Mouse (Mus musculus) thymus, adult 2 months (tissue): ENCODE results near the gene Gm20388. TPM values are rescaled to one million over a fixed set of nuclear protein-coding genes. Genes with fewer than 3 reads are reported as not detected.

Experiments used
- DNase-seq: peaks from one replicate; pipeline ENCODE4 v3.0.0; 2021
- H3K27ac ChIP-seq: fragments of 200-500 bp; 2 replicates; pipeline ENCODE4 v1.5.1; 2012; ENCODE audit warnings: low read length, control low read depth; ENCODE audit not compliant: control insufficient read depth, insufficient read depth
- H3K27me3 ChIP-seq: fragments of 200-500 bp; 2 replicates; pipeline ENCODE4 v1.6.1; 2012; ENCODE audit warnings: mild to moderate bottlenecking, low read length, moderate library complexity, mixed read lengths; ENCODE audit not compliant: control insufficient read depth, insufficient read depth
- H3K36me3 ChIP-seq: fragments of 200-500 bp; 2 replicates; pipeline ENCODE4 v1.6.1; 2012; ENCODE audit warnings: mild to moderate bottlenecking, low read length, moderate library complexity; ENCODE audit not compliant: control insufficient read depth, insufficient read depth
- H3K4me1 ChIP-seq: fragments of 200-500 bp; replicated peaks from 2 replicates; pipeline ENCODE4 v1.6.1; 2012; ENCODE audit warnings: low read length; ENCODE audit not compliant: control insufficient read depth, insufficient read depth
- H3K4me3 ChIP-seq: fragments of 200-500 bp; 2 replicates; pipeline ENCODE4 v1.5.1; 2012; ENCODE audit warnings: mild to moderate bottlenecking, low read length, control low read depth, moderate library complexity; ENCODE audit not compliant: control insufficient read depth, insufficient read depth
- CTCF ChIP-seq: fragments of 200-500 bp; IDR thresholded peaks from 2 replicates; pipeline ENCODE4 v1.5.1; 2012; ENCODE audit warnings: mild to moderate bottlenecking, control low read depth, low read length, moderate library complexity, borderline replicate concordance; ENCODE audit not compliant: control insufficient read depth, poor library complexity, insufficient read depth; ENCODE audit errors: extremely low read depth
- POLR2A ChIP-seq: fragments of 200-500 bp; IDR thresholded peaks from 2 replicates; pipeline ENCODE4 v1.6.1; 2012; ENCODE audit warnings: mild to moderate bottlenecking, low read length, control low read depth, moderate library complexity; ENCODE audit not compliant: control insufficient read depth, poor library complexity, insufficient read depth; ENCODE audit errors: extremely low read depth
- WGBS: fragments of 180-500 bp; shearing (Covaris S2); methylation state at CpG from one replicate; pipeline ENCODE4 v1.1.7; 2018; 5-methylcytosine and 5-hydroxymethylcytosine counted together
- polyA plus RNA-seq: library from polyadenylated mRNA; depleted of rRNA; stranded (reverse); fragments of >200 nt; gene quantifications from 2 replicates; pipeline ENCODE4 v1.2.3, GENCODE M21; 2012

Gm20388 gene
- polyA plus RNA-seq, 1 experiment: 103 TPM

GRCm38 (mm10) chr8:120830661-120831060, 920.0 kb downstream of the Gm20388 start:
- DNase-seq: no peak
- Histone ChIP-seq H3K36me3 (no peaks in the 10 kb centered on the region), H3K27ac (no peak overlapping the region), H3K27me3 (no peaks in the 10 kb centered on the region), H3K4me1 (no peaks in the 10 kb centered on the region), H3K4me3 (no peak overlapping the region)
- 94% methylated on average over 12 of the region's 12 CpGs for WGBS
- TF ChIP-seq POLR2A (no peak), CTCF (no peak)

- Histone ChIP-seq H3K4me3 (no peak overlapping the region), H3K27ac (no peak overlapping the region), H3K27me3 (no peaks in the 10 kb centered on the region), H3K4me1 (no peaks in the 10 kb centered on the region), H3K36me3 (no peaks in the 10 kb centered on the region)
- 50% methylated on average over 12 of the region's 14 CpGs for WGBS
- TF ChIP-seq CTCF: no peak
- TF ChIP-seq POLR2A: no peak
- no peak for DNase-seq
Measured at GRCm38 (mm10) chr8:120832022-120832421, 921.4 kb downstream of the Gm20388 start.

- no peaks in the 10 kb centered on the region for H3K27me3 ChIP-seq
Measured at GRCm38 (mm10) chr8:120833196-120833595, 922.6 kb downstream of the Gm20388 start.

GRCm38 (mm10) chr8:120839031-120839430, 928.4 kb downstream of the Gm20388 start:
- Histone ChIP-seq H3K4me3 (no peak overlapping the region), H3K27me3 (no peaks in the 10 kb centered on the region), H3K27ac (no peak overlapping the region), H3K4me1 (no peaks in the 10 kb centered on the region), H3K36me3 (no peaks in the 10 kb centered on the region)
- no peak for DNase-seq
- TF ChIP-seq POLR2A: no peak
- TF ChIP-seq CTCF: no peak
- 95% methylated on average over 14 of the region's 14 CpGs for WGBS

More at GRCm38 (mm10) chr8:120833196-120833595, 922.6 kb downstream of the Gm20388 start:
- TF ChIP-seq POLR2A: no peak
- no peak for TF ChIP-seq CTCF
- 81% methylated on average over 4 of the region's 4 CpGs for WGBS
- DNase-seq: no peak
- Histone ChIP-seq H3K36me3 (no peaks in the 10 kb centered on the region), H3K4me1 (no peaks in the 10 kb centered on the region), H3K27ac (no peak overlapping the region), H3K4me3 (no peak overlapping the region)

GRCm38 (mm10) chr8:120843084-120843483, 932.4 kb downstream of the Gm20388 start:
- H3K4me1 ChIP-seq: no peaks in the 10 kb centered on the region
- H3K36me3 ChIP-seq: no peaks in the 10 kb centered on the region
- TF ChIP-seq POLR2A (no peak), CTCF (no peak)
- H3K4me3 ChIP-seq: no peak overlapping the region
- DNase-seq: no peak
- no peaks in the 10 kb centered on the region for H3K27me3 ChIP-seq
- no peak overlapping the region for H3K27ac ChIP-seq
- WGBS: 82% methylated on average over 7 of the region's 7 CpGs

- H3K4me1 ChIP-seq: no peaks in the 10 kb centered on the region
- no peak overlapping the region for H3K27ac ChIP-seq
- 94% methylated on average over 5 of the region's 5 CpGs for WGBS
- TF ChIP-seq POLR2A (no peak), CTCF (no peak)
- no peaks in the 10 kb centered on the region for H3K27me3 ChIP-seq
- no peak overlapping the region for H3K4me3 ChIP-seq
- no peaks in the 10 kb centered on the region for H3K36me3 ChIP-seq
- no peak for DNase-seq
Measured at GRCm38 (mm10) chr8:120846018-120846417, 935.4 kb downstream of the Gm20388 start.

- 18% methylated on average over 4 of the region's 4 CpGs for WGBS
- no peak for DNase-seq
- no peaks in the 10 kb centered on the region for H3K27me3 ChIP-seq
Measured at GRCm38 (mm10) chr8:120847279-120847678, 936.6 kb downstream of the Gm20388 start.

More at GRCm38 (mm10) chr8:120847279-120847678, 936.6 kb downstream of the Gm20388 start:
- H3K4me1 ChIP-seq: no peaks in the 10 kb centered on the region
- H3K36me3 ChIP-seq: no peaks in the 10 kb centered on the region
- H3K4me3 ChIP-seq: no peak overlapping the region
- TF ChIP-seq CTCF (no peak), POLR2A (no peak)
- no peak overlapping the region for H3K27ac ChIP-seq
